Mouse (Mus musculus) cerebellum, adult 9-11 months (tissue): ENCODE results near the gene Ccnf.

ENCODE experiments used
- DNase-seq: peaks from one replicate; pipeline ENCODE4 v3.0.0; 2022

Gene Ccnf

DNA sequence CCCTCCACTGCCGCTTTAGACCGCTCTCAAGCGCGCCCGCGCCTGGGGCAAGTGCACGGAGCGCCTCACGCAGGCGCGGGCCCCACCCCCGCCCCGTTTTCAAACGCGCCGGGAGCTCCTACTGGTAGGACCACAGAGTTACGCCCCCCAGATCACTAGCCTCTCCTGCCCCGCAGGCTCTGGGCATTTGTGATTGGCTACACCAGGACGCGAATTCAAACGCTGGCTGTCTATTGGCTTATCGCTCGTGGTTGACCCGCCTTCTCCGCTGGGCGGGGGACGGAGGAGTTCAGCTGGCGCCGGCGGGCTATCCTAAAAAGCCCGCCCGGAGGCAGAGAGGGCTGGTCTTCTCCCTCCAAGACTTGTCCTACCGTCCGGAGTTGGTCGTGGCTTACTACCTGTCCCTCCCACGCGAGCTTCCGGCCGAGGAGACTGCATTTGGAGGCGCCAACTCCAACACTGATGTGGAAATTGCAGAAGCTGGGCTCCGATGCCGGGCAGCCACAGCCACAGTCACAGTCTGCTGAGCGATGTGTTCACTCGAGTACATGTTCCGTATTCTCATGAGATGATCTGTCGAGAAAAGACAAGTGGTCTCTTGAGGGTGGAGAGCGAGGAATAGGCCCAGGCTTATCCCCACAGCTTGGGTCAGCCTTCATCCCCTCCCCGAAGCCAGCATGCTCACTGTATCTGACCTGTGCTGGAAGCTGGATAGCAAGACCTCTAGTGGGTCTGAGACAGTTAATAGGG is at the start of gene Ccnf:
Gene Ccnf, minus strand, starts transcription at position 165 of the 750 bp plus-strand sequence.
- DNase-seq: peak; percentile 98

DNA sequence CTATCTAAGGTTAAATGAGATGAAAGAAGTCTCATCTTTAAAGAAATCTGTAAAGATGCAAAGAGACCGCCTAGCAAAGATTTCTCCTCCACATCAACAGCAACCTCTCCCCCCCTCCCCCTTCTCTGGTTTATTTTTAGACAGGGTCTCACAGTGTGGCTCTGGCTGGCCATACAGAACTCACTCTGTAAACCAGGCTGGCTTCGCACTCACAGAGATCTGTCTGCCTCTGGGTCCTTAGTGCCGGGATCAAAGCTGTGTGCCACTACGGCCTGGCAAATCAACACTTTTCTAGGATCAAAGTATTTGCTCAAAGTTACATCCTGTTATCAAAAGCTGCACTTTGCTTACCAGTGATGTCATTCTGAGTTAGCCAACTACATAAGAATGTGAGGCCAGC is 49.4 kb upstream of the Ccnf start:
- no peak for DNase-seq

DNA sequence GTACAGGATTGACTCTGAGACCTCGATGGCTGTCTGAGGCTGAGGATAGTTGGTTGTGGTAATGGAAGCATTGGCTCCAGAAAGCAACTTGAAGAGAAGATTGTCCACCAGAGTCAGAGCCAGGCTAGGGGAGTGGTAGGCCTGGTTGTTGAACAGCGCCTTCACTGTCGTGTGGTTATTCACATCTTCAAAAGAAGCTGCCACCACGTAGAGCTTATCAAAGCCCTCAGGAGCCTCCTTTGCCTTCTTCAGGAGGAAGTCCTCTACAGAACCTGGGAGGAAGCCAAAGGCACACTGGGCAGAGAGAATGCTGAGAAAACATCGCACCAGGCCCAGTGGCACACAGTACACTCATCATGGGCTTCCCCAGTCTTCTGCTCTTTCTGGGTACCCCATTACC is 38.1 kb upstream of the Ccnf start:
- DNase-seq: no peak

DNA sequence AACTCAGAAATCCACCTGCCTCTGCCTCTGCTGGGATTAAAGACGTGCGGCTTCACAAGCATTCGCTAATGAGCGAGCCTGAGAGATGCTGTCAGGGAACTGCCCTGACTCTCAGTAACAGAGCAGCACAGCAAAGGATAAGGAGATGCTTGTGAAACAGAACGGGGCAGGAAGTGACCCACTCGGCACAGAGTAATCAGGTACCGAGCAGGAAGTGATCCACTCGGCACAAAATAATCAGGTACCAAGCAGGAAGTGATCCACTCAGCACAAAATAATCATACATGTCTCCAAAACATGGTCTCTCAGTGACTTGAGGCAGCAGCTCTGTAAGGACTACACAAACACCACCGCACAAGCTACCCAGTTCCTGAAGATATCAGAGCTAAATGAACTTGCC is 37.2 kb upstream of the Ccnf start:
- DNase-seq: no peak

DNA sequence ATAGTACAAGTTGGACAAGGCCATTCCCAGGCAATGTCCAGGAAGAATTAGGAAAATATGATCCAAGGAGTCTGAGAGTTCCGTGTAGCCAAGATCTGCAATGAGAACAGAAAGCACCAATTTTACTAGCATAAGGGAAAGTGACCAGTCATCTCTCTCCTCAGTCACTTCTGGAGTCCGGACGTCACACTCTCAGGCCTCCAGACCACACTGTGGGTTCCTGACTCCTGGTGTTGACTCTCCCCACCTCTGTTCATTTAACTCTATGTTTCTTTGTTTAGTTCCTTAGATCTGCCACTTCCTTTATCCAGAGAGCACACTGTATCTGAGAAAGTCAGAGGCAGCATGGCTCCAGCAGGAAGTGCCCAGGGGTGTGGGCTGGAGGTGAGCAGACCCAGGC is 34.4 kb upstream of the Ccnf start:
- no peak for DNase-seq

DNA sequence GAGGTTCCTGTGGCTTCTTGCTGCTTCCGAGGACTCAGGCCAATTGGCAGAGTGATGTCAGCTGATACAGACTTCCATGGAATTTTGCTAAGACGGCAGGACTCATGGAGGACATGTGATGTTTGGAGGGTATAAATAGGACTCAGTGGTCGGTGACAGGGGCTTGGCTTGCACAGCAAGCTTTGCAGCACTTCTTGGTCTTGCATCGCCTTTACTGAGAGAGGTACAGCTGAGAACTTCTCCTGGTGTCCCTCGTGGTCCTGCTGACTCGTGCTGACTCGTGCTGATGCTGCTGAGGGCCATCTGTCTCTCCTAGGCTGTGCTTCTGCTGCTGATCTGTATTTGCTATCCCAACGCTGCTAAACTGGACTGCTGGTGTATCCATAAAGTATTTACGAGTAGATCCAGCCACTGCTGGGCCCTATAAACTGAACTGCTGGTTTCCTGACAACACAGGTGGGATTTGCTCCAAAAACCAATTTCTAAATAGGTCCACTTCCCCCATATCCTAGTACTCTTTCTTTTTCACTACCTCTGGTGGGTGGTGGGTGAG is 32.1 kb upstream of the Ccnf start:
- DNase-seq: no peak

DNA sequence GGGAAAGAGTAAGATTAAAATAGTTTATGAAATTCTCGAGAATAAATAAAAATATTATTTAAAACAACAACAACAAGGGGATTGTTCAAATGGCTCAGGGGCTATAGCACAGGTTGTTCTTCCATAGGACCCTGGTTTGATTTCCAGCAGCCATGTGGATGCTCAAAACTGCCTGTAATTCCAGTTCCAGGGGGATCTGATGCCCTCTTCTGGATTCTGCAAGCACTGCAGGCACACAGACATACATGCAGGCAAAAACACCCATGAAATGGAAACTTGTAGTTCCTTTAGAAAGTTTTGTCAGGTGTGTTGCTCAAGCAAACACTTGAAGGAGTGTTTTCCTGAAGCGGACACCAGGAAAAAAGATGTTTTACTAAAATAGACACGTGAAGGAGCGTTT is 31.4 kb upstream of the Ccnf start:
- DNase-seq: no peak

DNA sequence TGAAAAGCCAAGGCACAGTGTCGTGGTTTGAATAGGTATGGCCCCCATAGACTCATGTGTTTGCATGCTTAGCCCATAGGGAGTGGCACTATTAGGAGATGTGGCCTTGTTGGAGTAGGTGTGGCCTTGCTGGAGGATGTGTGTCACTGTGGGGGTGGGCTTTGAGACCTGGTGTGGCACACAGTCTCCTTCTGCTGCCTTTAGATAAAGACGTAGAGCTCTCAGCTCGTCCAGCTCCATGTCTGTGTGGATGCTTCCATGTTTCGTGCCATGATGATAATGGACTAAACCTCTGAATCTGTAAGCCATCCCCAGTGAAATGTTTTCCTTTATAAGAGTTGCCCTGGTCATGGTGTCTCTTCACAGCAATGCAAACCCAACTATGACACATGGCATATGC is 28.6 kb upstream of the Ccnf start:
- DNase-seq: no peak

DNA sequence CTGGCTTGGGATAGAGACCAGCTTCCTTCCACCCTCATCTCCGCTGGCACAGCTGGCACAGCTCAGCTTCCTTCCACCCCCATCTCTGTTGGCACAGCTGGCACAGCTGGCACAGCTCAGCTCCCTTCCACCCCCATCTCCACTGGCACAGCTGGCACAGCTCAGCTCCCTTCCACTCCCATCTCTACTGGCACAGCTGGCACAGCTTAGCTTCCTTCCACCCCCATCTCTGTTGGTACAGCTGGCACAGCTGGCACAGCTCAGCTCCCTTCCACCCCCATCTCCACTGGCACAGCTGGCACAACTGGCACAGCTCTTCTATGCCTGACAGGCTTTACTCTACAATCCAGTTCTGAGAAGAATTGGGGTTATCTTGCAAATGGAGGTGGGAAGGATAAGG is 15.8 kb upstream of the Ccnf start:
- no peak for DNase-seq

DNA sequence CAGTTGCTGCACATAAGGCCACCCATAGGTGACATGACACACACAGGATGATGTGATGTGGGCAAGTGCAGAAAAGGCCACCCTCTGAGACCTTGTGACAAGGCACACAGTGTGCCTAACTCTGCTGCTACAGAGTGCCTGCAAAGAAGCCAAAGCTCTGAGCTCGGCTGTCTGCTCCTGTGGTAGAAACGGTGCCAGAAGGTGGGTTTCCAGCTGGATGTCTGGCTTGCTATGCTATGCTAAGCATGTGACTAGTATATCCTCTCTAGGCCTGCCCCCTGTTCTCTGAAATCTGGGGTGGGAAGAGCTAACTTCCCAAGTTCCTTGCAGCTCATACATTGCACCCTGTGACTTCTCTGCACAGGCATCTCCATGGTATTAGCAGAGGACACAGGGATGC is 13.5 kb upstream of the Ccnf start:
- no peak for DNase-seq

DNA sequence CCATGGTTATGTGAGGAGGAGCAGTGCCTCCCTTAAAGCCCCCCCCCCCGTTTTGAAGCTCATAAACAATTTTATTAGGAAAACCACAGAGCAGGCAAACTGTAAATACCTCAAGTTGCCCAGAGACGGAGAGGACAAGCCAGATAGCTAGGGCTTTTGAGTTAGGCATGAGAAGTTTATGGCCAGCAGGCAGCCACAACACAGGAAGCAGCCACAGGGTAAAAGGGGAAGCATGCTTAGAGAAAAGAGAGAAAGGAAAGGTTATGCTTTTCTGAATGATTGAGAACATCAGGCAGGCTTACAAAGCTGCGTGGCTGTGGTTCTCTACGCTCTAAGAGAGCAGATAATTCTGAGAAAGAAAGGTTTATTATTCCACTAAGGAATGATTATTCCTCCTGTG is 9.2 kb upstream of the Ccnf start:
- DNase-seq: no peak

DNA sequence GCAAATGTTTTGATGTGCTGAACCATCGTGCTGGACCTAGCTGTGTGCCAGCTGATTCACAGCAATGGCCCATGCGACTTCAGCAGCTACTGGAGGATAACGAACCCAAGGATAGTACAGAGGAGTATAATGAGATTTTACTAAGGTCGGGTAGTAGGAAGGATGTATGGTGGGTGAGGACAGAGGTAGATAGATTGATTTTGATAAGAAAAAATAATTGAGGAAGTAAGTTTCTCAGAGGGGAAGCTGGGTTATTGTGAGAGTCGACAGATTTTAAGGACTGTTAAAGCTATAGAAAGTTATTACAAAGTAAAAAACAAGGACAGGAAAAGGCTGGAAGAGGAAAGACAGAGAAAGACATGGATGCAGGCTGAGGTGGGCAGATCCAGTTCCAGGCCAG is 8.4 kb upstream of the Ccnf start:
- no peak for DNase-seq

DNA sequence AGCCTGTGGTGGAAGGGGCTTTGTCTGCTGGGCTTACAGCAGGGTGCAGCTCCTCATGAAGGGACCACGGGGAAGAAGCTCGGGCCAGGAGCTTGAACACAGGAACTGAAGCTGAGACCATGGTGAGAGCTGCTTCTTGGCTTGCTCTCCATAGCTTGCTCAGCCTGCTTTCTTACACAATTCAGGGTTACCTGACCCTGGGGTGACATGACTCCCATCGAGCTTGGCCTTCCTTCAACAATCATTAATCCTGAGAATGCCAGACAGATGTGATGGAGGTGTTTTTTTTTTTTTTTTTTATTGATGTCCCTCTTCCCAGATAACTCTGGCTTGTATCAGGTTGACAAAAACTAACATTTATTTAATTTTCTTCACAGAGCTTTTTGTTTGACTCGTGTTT is 7.7 kb upstream of the Ccnf start:
- no peak for DNase-seq

DNA sequence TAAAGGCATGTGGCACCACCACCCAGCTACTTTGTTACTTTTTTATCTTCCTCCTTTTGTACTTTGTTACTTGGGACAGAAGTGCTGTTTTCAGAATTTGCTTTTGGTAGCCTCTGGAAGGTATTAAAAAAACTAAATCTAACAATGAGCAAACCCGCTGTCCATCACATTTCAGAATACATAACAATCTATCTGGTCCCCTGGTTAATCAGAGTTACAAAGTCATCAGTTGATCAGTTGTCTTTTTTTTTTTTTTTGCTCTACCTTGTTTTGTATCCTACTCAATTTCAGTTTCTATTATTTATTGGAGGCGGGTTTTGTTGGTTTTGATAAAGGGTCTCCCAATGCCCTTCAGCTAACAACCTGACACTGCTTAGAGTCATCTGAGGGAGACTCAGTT is 1.0 kb upstream of the Ccnf start:
- no peak for DNase-seq

DNA sequence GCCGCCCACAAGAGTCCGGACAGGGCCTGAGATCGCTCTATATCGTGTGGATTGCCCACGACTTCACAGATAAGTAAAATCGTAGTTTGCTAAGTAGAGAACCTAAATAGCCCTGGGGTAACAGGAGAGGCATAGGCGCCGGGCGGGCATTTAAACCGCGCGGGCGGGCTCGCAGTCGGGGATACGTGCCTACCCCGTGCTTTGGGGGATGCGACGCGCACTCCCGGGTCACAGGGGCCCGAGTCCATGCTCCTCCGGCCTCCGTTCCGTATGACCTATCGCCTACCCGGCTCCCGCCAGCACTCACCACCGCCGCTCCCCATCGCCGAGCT is 330 bp downstream of the Ccnf start:
- no peak for DNase-seq

DNA sequence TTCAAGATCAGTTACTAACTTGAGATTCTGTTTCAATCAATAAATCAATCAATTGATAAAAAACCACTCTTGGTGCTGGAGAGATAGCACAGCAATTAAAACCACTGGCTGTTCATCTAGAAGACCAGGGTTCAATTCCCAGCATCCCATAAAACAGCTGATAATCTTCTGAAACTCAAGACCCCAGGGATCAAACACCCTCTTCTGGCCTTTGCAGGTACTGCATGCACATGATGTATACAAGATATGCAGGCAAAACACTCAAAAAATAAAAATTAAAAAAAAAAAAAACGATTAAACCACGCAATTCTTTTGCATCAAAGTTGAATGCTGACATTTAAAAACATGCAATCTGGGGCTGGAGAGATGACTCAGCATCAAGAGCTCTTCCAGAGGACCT is 2.6 kb downstream of the Ccnf start:
- no peak for DNase-seq

DNA sequence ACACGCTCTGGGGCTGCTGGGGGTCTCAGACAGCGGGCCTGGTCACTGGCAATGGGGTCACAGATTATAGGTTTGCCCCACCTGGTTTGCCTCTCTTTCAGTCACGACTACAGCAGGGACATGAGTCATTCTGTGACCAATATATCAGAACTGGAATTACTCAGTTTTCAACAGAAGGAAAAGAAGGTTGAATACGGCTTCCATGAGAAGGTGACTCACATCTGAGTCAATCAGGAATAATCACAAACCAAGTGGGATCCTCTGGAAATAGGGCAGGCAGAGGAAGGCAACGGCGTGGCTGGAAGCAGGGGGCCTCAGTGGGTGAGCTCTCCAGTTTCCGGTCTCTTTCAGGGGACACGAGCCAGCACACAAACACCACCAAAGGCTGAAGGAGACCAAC is 7.2 kb downstream of the Ccnf start:
- DNase-seq: no peak

DNA sequence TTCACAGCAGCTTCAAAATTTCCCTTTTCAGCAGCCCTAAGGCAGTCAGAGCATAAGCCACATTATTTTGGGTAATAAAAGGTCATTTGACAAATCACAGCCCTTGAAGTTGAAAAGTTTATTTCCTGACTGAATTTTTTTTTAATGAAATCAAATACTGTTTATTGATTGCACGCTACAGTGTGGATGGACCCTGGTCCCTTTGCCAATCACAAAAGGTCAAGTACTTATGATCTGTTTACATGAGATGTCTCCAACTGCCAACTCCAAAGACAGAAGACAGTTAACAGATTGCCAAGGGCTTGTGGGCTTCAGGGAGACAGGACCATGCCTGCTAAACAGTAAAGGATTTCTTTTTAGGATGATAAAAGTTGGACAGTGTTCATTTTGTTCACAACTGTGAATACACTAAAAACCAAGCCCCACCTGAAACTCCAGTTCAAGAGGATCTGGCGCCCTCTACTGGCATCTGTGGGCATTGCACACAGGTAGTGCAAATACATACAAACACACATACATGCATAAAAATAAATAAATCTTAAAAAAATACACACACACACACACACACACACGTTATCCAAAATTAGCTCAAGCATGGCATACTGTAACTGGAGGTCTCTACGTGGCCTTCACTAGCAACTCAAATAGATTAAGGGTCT is 7.8 kb downstream of the Ccnf start:
- no peak for DNase-seq

DNA sequence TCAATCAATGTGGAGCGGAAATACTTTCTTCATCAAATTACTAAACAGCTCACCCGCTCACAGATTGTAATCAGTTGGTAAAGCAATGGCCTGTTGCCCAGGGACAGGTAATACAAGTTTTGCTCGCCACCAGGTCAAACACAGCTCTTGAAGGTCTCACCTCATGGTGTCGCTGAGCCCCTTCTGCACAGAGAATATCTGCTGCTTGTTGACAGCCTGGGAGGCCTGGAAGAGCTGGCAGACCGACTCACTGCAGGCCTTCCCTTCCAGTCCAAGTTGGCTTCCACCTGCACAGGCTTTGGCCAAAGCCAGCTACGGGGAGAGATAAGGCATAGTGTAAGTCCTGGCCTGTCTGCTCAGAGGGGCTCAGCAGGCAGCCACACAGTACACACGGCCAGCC is 14.4 kb downstream of the Ccnf start:
- peak; percentile 87 for DNase-seq

DNA sequence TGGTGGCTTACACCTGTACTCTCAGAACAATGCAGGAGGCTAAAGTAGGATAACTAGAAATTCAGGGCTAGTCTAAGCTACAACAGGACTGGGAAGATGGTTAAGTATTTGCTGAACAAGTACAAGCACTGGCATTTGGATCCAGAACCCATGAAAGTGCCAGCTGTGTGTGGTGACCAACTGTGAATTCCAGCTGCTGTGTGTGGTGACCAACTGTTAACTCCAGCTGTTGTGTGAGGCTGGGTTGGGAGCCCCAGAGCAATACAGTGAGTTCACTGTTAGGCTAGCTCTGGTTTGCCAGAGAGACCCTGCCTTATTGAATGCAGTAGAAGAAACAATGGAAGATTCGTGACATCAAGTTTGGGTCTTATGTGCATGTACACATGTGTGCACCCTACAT is 14.8 kb downstream of the Ccnf start:
- DNase-seq: no peak

DNA sequence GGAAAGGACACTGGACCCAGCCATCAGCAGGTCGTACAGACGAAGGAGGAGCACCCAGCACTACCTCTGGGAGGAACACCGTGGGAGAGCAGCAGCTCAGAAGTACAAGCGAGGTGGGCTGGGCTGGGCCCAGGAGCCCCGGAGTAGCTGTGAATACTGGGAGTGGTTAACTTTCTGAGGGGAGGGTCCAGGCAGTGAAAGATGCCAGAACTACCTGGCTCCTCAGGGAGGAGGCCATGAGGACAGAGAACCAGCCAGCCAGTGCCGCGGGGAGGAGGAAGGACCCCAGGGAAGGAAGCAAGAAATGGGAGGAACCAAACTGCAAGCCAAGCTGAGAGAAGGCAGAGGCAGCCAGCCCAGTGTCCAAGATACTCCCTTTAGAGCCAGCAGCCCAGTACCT is 23.3 kb downstream of the Ccnf start:
- no peak for DNase-seq

DNA sequence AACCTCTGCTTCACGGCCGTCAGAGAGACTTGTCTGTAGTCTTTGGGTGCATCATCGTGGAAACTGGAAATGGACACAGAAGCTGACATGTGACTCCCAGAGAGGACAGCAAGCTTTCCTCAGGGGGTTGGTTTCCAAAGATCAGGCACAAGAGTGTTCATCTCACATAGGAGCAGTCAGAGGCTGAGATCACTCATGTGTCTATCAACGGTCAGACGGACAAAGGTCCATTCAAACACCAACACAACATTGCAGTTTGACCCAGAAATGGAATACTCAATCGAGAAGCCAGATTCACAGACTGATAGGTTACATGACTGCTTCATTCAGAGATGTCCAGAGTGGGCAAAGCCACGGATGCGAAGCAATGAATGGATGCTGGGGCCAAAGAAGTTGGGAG is 24.6 kb downstream of the Ccnf start:
- DNase-seq: no peak

DNA sequence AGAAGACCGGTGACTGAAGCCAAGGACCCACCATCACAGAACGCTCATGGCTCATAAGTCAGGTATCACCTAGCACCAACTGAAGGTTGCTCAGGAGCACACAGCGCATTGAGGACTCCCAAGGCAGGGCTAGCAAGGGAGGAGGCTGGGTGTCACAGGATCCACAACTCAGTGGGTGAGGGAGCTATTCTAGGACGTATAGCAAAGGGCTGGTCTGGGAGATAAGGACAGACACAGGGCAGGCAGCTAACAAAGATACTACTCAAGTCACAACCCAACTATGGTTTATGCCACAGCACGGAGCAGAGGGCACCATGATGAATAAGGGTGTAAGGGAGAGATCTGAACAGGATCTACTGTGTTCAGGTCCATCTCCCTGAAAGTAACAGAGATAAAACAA is 25.4 kb downstream of the Ccnf start:
- DNase-seq: no peak

DNA sequence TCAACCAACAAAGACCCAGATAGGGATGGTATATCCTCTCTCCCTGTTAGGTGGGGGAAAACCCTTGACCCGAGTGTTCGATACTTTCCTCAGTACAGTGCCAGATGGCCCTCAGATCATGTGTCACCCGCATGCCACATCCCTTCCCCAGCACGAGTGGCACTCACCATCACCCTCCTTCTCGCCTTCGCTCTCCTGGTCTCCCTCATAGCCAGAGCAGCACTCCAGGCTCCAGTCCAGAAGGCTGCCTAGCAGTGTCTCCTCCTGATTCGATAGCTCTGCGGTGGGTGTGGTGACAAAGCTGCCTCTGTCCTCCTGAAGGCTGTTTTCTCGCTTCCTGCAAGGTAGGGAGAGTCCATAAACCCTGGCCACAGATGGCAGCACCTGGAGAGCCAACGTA is 26.5 kb downstream of the Ccnf start:
- DNase-seq: no peak

DNA sequence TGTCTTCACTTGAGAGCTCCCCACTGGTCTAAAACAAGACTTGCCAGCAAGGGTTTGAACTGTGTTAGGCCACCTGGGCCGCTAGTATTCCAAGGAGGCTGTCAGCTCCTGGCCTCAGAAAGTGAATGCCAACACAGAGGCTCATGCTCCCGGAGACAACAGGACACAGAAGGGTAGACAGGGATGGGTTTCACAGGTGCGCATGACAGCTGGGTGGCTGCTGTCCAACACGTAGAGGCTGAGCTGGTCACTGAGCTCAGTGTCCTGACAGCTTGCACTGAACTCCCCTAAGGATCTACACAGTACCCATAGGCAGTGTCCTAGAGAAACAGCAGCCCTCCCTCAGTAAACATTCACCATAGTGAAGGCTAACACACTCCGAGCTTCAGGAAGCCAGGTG is 27.8 kb downstream of the Ccnf start:
- no peak for DNase-seq
